In genomic region chr19:21819585-21819984, GRCm38 (mm10) we compare ENCODE assay signal across 12 mouse cellular contexts. TPM values are rescaled to one million over a fixed set of nuclear protein-coding genes. Genes with fewer than 3 reads are reported as not detected.
A peak's percentile ranks its signal among the peaks of the same experiment; 100 is the strongest.
DNase-seq lines count a peak whose midpoint lies in the region; ATAC-seq and TF ChIP-seq lines count a peak whose summit lies in the region.
"Had no signal": no experiment of that assay in that cellular context is flagged by ENCODE, and none has a peak within 500 bp of the region (broad histone marks: within the 10 kb centered on the region; RNA-seq: fewer than 3 reads in every experiment).

No protein-coding gene starts in this region.

- CTCF ChIA-PET in Patski (lab: Charles Lee), result interaction anchor here (1.3 kb wide), 1 partner anchor 14 kb away, joined by 3 read pairs; no protein-coding TSS in a partner anchor

- no peaks in the 10 kb centered on the region for H3K27me3 ChIP-seq in kidney, embryonic 15.5 days
- H3K27me3 ChIP-seq in Patski, result no peaks in the 10 kb centered on the region

- H3K9ac ChIP-seq in kidney, embryonic 15.5 days, result no peak overlapping the region

- peak; percentile 31 for DNase-seq in kidney, postnatal 10 days
- DNase-seq in Patski (ENCODE audit: low read depth, low spot score), result no peak
- peak; percentile 34 for DNase-seq in heart, adult 8-10 months (ENCODE audit: low spot score)
- DNase-seq in skeletal muscle tissue, adult 2 months (ENCODE audit: low read depth, low spot score), result peak; percentile 44
- no peak for DNase-seq in spleen, postnatal 14 days (ENCODE audit: low spot score in 2 of 2)
- DNase-seq in layer of hippocampus, postnatal 10 days (ENCODE audit: low spot score in 2 of 2), result no peak
- DNase-seq: thymus, postnatal 25 days had no signal

- H3K4me2 ChIP-seq in kidney, embryonic 15.5 days, result no peak overlapping the region
- H3K4me2 ChIP-seq: liver, embryonic 11.5 days had no signal

- 79% methylated on average over 5 of the region's 5 CpGs for WGBS in kidney, embryonic 15.5 days

- POLR2A ChIA-PET in Patski (lab: Charles Lee), result no interaction called here

- no peak overlapping the region for H3K4me3 ChIP-seq in kidney, embryonic 15.5 days (replicated peaks)
- H3K4me3 ChIP-seq: left cerebral cortex, adult 2 months had no signal

- no peak for ATAC-seq in kidney, embryonic 15.5 days (replicated peaks; ENCODE audit: low FRiP score)
- ATAC-seq in Patski, result peak; percentile 32
- ATAC-seq: hindbrain, embryonic 16.5 days had no signal

- no peak overlapping the region for H3K27ac ChIP-seq in kidney, embryonic 15.5 days
- H3K27ac ChIP-seq: kidney, postnatal 0 days; left cerebral cortex, adult 2 months had no signal

- no peaks in the 10 kb centered on the region for H3K9me3 ChIP-seq in kidney, embryonic 15.5 days (replicated peaks)

- TF ChIP-seq CTCF in Patski (IDR thresholded peaks at IDR 0.05), result no peak

- H3K36me3 ChIP-seq in kidney, embryonic 15.5 days, result peaks cover 65% of the 10 kb centered on the region

- in situ Hi-C loops in Patski (cut with MboI; ENCODE audit: low pct_unique_long_range_greater_than_20kb), result loop anchor here (25.0 kb wide), 2 partner anchors 1093 to 1443 kb away; partner anchors contain the start of gene Smc5

- no peaks in the 10 kb centered on the region for H3K4me1 ChIP-seq in kidney, embryonic 15.5 days

RNA-seq across cellular contexts. Expression of gene Cemip2, which starts 41.4 kb away (rescaled TPM):
- polyA plus RNA-seq in kidney, embryonic 15.5 days (2015; fragmentation: Nextera tagmentation; extraction: Ambion mirVana), result 23.8 and 24.5 TPM in 2 replicates
- 10.5 TPM for polyA plus RNA-seq in Patski (2021)
- total RNA-seq in heart, adult 8-10 months (2022), result 10 to 100 TPM; 10.2 to 11.5 (median 10.8) TPM
- 10 to 100 TPM; 18.5 to 22.9 TPM for total RNA-seq in layer of hippocampus, postnatal 10 days (2021)

Comparison
In these comparisons a context has a peak if more than half of its experiments do, and no peak if none do; other contexts are left out.
1. DNase-seq: peak in kidney, postnatal 10 days (single experiment), heart, adult 8-10 months (single experiment) and skeletal muscle tissue, adult 2 months (single experiment); none in Patski (single experiment), spleen, postnatal 14 days (0 of 2) and layer of hippocampus, postnatal 10 days (0 of 2).